Mouse (Mus musculus): ENCODE results near the gene Hist3h2a. TPM values are rescaled to one million over a fixed set of nuclear protein-coding genes. Genes with fewer than 3 reads are reported as not detected.

Gene Hist3h2a
- polyA plus RNA-seq, 1 experiment from 2014 or later: 28.3 TPM

DNA sequence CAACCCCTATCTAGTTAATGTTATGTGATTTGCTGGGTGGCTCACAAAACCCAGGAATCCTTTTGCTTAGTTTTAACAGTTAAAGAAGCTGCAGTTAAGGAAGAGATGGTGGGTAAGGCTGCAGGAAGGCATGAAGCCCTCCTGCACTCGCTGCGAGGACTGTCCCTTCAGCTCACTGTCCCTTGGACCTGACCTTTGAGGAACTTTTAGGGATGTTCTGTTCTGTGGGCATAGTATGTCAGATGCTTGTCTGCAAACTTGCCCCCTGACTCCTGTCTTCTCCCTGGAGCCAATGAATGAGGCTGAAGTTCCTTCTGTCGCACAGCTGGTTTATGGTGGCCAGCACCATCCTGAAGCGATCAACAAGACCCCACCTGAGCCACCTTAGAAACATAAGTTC is 34.7 kb downstream of the Hist3h2a start:
- Histone ChIP-seq H3K27me3 (replicated peaks) (no peaks in the 10 kb centered on the region), H3K27ac (no peak overlapping the region), H3K4me1 (replicated peaks) (no peaks in the 10 kb centered on the region), H3K9ac (no peak overlapping the region), H3K9me3 (no peaks in the 10 kb centered on the region), H3K36me3 (peaks cover 27% of the 10 kb centered on the region), H3K4me2 (replicated peaks) (no peak overlapping the region), H3K4me3 (replicated peaks) (no peak overlapping the region)
- ATAC-seq: no peak
- 95% methylated on average over 4 of the region's 4 CpGs for WGBS

DNA sequence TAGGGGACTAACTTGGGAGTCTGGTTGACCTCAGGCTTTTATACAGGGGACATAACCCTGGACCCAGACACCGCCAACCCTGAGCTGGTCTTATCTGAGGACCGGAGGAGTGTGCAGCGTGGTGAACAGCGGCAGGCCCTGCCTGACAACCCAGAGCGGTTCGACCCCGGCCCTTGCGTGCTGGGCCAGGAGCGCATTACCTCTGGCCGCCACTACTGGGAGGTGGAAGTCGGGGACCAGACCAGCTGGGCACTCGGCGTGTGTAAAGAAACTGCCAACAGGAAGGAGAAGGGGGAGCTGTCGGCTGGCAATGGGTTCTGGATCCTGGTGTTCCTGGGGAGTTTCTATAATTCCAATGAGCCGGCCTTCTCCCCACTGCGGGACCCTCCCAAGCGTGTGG is 35.7 kb downstream of the Hist3h2a start:
- Histone ChIP-seq H3K9me3 (no peaks in the 10 kb centered on the region), H3K9ac (no peak overlapping the region), H3K27ac (no peak overlapping the region), H3K4me3 (replicated peaks) (no peak overlapping the region), H3K36me3 (peaks cover 23% of the 10 kb centered on the region), H3K4me2 (replicated peaks) (no peak overlapping the region), H3K27me3 (replicated peaks) (0 out of 2 replicates have a peak, but pooled peaks cover 5% of the 10 kb centered on the region), H3K4me1 (replicated peaks) (no peaks in the 10 kb centered on the region; the same call in 1 of the 2 replicates)
- ATAC-seq: no peak
- WGBS: 92% methylated on average over 17 of the region's 17 CpGs

DNA sequence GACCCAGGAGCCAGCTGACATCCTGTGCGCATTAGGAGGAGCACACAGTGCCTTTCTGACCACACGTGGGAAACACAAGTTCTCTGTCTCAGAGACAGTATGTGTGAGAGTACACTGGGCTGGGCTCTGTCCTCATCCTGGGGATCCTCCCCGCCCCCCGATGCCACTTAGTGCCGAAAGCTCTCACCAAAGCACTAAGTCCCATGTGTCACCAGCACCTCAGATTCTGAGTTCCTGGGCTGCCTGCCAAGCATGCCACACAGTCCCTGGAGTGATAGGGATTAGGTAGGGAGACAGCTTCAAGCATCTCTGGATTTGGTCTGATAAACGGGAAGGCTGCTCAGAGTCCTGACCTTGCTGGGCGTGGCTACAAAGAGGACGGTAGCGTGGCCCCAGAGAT is 36.3 kb downstream of the Hist3h2a start:
- Histone ChIP-seq H3K27ac (no peak overlapping the region), H3K9me3 (no peaks in the 10 kb centered on the region), H3K4me1 (replicated peaks) (no peaks in the 10 kb centered on the region; the same call in 1 of the 2 replicates), H3K36me3 (peaks cover 22% of the 10 kb centered on the region), H3K4me2 (replicated peaks) (no peak overlapping the region), H3K9ac (no peak overlapping the region), H3K4me3 (replicated peaks) (no peak overlapping the region), H3K27me3 (replicated peaks) (0 out of 2 replicates have a peak, but pooled peaks cover 5% of the 10 kb centered on the region)
- 72% methylated on average over 9 of the region's 9 CpGs for WGBS
- ATAC-seq: no peak

DNA sequence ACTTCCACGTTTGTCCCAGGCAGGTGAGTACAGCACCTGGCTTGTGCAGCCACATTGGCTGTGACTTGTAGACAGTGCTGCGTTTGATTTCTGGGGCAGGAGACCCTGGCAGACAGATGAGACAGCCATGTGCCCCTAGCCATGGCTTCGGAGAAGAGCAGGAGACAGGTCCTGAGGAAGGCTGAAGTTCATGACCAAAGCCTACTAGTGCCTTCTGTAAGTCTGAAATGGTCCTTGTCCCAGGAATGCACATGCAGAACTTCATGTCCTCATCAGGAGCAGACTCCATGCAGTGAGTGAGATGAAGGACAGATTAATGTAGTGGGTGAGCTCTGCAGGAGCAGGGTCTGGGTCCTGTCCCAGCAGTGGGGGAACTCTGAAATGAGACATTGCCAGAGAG is 37.4 kb downstream of the Hist3h2a start:
- Histone ChIP-seq H3K4me3 (replicated peaks) (no peak overlapping the region), H3K4me2 (replicated peaks) (no peak overlapping the region), H3K36me3 (peaks cover 16% of the 10 kb centered on the region), H3K9ac (no peak overlapping the region), H3K27ac (no peak overlapping the region), H3K27me3 (replicated peaks) (0 out of 2 replicates have a peak, but pooled peaks cover 5% of the 10 kb centered on the region), H3K4me1 (replicated peaks) (no peaks in the 10 kb centered on the region; the same call in 1 of the 2 replicates), H3K9me3 (no peaks in the 10 kb centered on the region)
- WGBS: 82% methylated on average over 3 of the region's 3 CpGs
- ATAC-seq: no peak

DNA sequence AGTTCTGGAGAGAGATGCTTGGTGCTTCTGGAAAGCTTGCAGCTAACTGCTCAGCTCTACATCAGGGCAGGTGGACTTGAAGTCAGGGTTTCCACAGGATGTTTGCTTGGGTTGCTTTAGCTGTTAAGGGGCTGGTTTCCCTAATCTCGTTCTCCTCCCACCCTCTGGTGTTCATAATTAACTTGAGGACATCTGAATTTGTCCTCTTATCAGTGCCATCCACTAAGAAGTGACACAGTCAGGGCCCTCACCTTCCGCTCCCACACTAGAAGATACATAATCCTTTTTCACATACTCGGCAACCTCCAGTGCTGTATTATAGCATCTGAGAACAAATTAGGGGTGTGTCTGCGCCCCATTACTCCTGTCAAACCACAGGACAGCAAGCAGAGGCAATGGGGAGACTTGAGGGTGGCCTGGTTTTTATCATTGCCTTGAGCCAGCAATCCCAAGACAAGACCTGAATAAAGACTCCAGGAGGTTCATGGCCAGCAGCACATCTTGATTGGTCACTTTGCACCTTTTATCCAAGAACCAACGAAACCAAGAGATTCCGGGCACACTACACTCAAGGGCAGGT is 38.7 kb downstream of the Hist3h2a start:
- Histone ChIP-seq H3K9me3 (no peaks in the 10 kb centered on the region), H3K27ac (no peak overlapping the region), H3K36me3 (peaks cover 8% of the 10 kb centered on the region), H3K9ac (no peak overlapping the region), H3K27me3 (replicated peaks) (0 out of 2 replicates have a peak, but pooled peaks cover 5% of the 10 kb centered on the region), H3K4me1 (replicated peaks) (no peaks in the 10 kb centered on the region; the same call in 1 of the 2 replicates), H3K4me2 (replicated peaks) (no peak overlapping the region), H3K4me3 (replicated peaks) (no peak overlapping the region)
- 58% methylated on average over 6 of the region's 6 CpGs for WGBS
- ATAC-seq: no peak

DNA sequence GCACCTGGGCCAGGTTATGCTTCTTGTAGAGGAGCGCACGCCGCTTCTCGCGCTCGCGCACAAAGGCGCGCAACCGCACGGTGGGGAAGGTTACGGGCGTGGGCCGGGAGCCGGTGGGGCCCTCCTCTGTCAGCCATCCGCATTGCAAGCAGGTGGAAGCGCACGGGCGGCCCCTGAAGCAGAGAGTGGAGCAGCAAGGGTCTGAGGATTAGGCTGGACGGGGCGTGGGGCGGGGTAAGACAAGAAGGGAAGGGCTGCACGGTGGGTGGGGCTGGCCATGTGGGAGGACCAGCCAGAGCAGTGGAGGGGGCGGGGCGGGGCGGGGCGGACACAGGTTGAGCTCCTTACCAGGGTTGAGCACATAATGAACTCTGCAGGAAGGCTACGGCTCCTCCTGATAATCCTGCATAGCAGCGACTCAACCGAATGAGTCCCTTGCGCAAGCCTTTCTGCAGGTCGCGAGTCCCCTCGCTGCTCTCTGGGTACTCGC is 39.9 kb downstream of the Hist3h2a start:
- H3K4me1 ChIP-seq (replicated peaks): no peaks in the 10 kb centered on the region; the same call in 1 of the 2 replicates
- peak overlapping the region; percentile 71 for H3K4me2 ChIP-seq (replicated peaks)
- WGBS: 2% methylated on average over 35 of the region's 35 CpGs
- no peaks in the 10 kb centered on the region for H3K36me3 ChIP-seq
- H3K27ac ChIP-seq: no peak overlapping the region
- no peak overlapping the region for H3K9ac ChIP-seq
- no peaks in the 10 kb centered on the region for H3K9me3 ChIP-seq
- H3K4me3 ChIP-seq (replicated peaks): peak overlapping the region; percentile 34
- H3K27me3 ChIP-seq (replicated peaks): 0 out of 2 replicates have a peak, but pooled peaks cover 5% of the 10 kb centered on the region
- ATAC-seq: peak; percentile 89

DNA sequence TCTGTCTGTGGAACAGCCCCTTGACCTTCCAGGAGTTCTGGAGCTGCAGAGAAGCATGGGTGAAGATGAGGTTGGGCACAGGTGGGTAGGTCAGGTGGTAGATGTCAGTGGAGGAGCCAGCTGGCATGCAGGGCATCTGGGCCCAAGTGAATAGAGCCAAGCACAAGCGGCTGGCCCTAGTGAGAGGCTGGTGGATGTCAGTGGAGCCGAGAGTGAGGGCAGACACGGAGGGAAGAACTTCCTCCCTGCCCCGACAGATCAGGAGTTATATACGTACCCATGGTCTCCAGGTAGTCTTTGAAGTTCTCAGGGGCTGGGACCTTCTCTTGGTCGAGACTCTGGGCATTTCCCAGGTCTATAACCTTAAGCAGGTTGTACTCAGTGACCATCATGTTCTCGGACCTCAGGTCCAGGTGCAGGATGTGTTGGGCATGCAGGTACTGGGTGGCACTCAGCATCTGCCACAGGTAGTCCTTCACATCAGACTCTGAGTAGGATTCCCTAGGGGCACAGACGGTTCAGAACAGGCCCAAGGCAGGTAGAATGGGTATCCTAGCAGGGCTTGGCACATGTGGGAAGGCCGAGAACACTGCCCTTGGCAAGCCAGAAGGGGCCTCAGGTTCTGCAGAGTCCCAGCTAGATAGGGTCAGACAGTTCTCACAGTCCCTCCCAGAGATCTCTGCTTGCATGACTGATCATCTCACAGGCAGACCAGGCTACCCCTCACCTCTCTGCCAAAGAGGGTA is 40.7 kb downstream of the Hist3h2a start:
- Histone ChIP-seq H3K27ac (no peak overlapping the region), H3K4me1 (replicated peaks) (no peaks in the 10 kb centered on the region; the same call in 1 of the 2 replicates), H3K27me3 (replicated peaks) (0 out of 2 replicates have a peak, but pooled peaks cover 5% of the 10 kb centered on the region), H3K36me3 (no peaks in the 10 kb centered on the region), H3K4me3 (replicated peaks) (no peak overlapping the region), H3K9ac (no peak overlapping the region), H3K9me3 (no peaks in the 10 kb centered on the region), H3K4me2 (replicated peaks) (peak overlapping the region; percentile 71)
- WGBS: 77% methylated on average over 9 of the region's 9 CpGs
- ATAC-seq: no peak

DNA sequence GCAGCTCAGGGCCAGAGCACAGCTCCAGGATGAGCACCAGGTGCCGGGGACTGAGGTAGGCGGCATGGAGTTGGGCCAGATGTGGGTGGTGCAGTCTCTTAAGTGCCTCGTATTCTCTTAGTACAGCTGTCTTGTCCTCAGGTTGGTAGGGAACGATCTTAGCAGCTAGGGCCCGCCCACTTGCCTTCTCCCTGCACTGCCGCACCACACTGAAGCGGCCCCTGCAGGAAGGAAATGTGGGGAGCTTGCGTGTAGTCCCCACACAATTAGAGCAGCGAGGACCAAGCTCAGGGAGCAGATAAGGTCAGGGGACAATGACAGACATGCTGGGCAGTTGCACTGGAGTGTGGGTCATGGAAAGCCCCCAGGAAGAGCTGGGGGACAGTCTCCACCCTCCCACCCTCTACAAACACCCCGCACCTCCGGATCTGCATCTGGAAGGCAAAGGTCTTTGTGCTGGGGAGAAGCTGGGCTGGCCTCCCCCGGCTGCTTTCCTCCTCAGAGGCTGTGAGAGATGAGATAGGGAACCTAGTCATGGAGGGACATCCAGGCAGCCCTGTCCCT is 41.4 kb downstream of the Hist3h2a start:
- ATAC-seq: no peak
- no peaks in the 10 kb centered on the region for H3K36me3 ChIP-seq
- H3K4me2 ChIP-seq (replicated peaks): no peak overlapping the region
- H3K27ac ChIP-seq: no peak overlapping the region
- H3K4me3 ChIP-seq (replicated peaks): no peak overlapping the region
- no peaks in the 10 kb centered on the region for H3K9me3 ChIP-seq
- H3K9ac ChIP-seq: no peak overlapping the region
- no peaks in the 10 kb centered on the region; the same call in 1 of the 2 replicates for H3K4me1 ChIP-seq (replicated peaks)
- WGBS: 44% methylated on average over 12 of the region's 12 CpGs
- H3K27me3 ChIP-seq (replicated peaks): 0 out of 2 replicates have a peak, but pooled peaks cover 5% of the 10 kb centered on the region

DNA sequence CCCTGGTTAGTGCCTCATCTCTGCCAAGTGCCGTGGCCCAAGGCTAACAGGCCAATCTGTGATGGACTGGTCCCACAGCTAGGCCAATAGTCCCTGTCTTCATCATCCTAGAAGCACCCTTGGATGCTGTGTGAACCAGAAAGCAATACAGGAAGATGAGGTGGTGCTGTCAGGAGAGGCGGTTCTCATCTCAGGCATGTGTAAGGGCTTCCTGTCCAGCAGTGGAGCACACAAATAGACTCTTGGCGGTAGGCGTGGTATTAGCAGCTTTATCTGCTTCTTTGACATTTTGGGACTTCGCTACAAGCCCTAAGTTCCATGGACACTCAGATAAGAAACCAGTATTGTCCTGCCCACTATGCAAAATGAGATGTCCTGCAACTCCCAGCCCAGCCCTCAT is 43.1 kb downstream of the Hist3h2a start:
- H3K27me3 ChIP-seq (replicated peaks): 0 out of 2 replicates have a peak, but pooled peaks cover 5% of the 10 kb centered on the region

DNA sequence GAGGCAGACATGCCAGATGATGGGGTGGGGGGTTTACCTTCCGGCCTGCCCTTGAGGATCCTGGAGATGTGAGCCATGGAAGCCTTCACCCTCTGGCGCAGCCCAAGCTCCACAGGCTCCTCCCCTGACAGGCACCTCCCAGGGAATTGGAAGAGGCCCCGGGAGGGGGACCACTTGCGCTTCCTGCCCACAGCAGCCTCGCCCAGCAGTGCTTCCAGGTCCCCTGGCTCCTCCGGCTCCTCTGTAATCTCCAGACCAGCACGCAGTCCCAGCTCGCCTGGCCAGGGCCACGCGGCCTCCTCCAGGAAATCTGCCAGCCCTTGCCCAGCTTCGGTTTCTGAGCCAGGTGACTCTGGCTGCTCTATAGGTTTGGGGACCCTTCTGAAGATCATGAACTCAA is 44.7 kb downstream of the Hist3h2a start:
- H3K4me3 ChIP-seq (replicated peaks): no peak overlapping the region
- no peak overlapping the region for H3K27ac ChIP-seq
- H3K9ac ChIP-seq: no peak overlapping the region
- WGBS: 35% methylated on average over 11 of the region's 11 CpGs
- peak; percentile 10; the same call in 1 of the 2 replicates for ATAC-seq
- H3K4me1 ChIP-seq (replicated peaks): no peaks in the 10 kb centered on the region; the same call in 1 of the 2 replicates
- no peaks in the 10 kb centered on the region for H3K9me3 ChIP-seq
- 0 out of 2 replicates have a peak, but pooled peaks cover 5% of the 10 kb centered on the region for H3K27me3 ChIP-seq (replicated peaks)
- H3K36me3 ChIP-seq: no peaks in the 10 kb centered on the region
- peak overlapping the region; percentile 39 for H3K4me2 ChIP-seq (replicated peaks)

More for the DNA sequence above, 43.1 kb downstream of the Hist3h2a start:
- Histone ChIP-seq H3K9ac (no peak overlapping the region), H3K4me1 (replicated peaks) (no peaks in the 10 kb centered on the region; the same call in 1 of the 2 replicates), H3K4me2 (replicated peaks) (no peak overlapping the region), H3K4me3 (replicated peaks) (no peak overlapping the region), H3K36me3 (no peaks in the 10 kb centered on the region), H3K9me3 (no peaks in the 10 kb centered on the region), H3K27ac (no peak overlapping the region)
- 83% methylated on average over 5 of the region's 5 CpGs for WGBS
- ATAC-seq: no peak

DNA sequence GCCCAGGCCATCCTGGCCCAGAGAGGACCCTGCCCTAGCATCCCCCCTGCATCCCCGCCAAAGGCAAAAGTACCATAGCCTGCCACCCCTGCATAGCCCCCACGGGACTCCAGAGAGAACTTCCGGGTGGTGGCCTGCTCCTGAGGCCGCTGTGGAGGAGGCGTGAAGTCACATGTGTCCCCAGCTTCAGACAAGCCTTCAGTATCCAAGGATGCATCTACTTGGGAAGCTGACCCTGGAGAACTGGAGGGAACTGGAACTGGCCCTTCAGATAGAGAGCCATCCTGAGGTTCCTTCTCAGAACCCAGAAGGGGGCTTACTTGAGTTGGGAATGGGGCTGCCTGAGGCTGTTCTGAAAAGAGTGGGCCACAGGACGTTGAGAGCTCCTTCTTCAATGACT is 45.3 kb downstream of the Hist3h2a start:
- Histone ChIP-seq H3K9me3 (no peaks in the 10 kb centered on the region), H3K27ac (no peak overlapping the region), H3K36me3 (no peaks in the 10 kb centered on the region), H3K4me1 (replicated peaks) (no peaks in the 10 kb centered on the region; the same call in 1 of the 2 replicates), H3K4me3 (replicated peaks) (no peak overlapping the region), H3K9ac (no peak overlapping the region), H3K4me2 (replicated peaks) (no peak overlapping the region), H3K27me3 (replicated peaks) (0 out of 2 replicates have a peak, but pooled peaks cover 4% of the 10 kb centered on the region)
- no peak for ATAC-seq
- 77% methylated on average over 6 of the region's 6 CpGs for WGBS

DNA sequence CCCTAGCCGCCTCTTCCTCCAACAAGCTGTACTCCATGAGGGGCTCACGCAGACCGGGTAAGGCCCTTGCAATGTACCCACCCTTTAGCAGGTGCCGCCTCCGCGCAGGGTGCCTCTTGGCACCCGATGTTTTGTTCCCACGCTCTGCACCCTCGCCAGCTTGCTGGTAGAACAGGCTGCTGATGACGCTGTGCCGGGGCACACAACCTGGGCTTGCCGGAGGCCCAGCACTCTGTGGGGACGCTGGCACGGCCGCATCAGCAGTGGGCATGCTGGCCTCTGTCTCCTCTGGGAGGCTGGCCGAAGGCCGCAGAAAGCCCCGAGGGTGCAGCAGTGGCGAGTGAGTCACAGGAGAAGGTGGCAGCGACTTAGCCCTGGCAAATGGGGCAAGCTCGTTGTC is 46.1 kb downstream of the Hist3h2a start:
- H3K9me3 ChIP-seq: no peaks in the 10 kb centered on the region

More for the DNA sequence above, 46.1 kb downstream of the Hist3h2a start:
- no peak for ATAC-seq
- Histone ChIP-seq H3K9ac (no peak overlapping the region), H3K27me3 (replicated peaks) (no peaks in the 10 kb centered on the region), H3K4me1 (replicated peaks) (no peaks in the 10 kb centered on the region; the same call in 1 of the 2 replicates), H3K4me3 (replicated peaks) (no peak overlapping the region), H3K4me2 (replicated peaks) (no peak overlapping the region), H3K36me3 (no peaks in the 10 kb centered on the region), H3K27ac (no peak overlapping the region)
- WGBS: 91% methylated on average over 21 of the region's 21 CpGs
